Mouse (Mus musculus): Measurements from ENCODE around the gene Rnf150. TPM values are rescaled to one million over a fixed set of nuclear protein-coding genes. Genes with fewer than 3 reads are reported as not detected.

The Rnf150 gene
- polyA plus RNA-seq, 1 experiment from 2014 or later: 1.5 TPM

DNA sequence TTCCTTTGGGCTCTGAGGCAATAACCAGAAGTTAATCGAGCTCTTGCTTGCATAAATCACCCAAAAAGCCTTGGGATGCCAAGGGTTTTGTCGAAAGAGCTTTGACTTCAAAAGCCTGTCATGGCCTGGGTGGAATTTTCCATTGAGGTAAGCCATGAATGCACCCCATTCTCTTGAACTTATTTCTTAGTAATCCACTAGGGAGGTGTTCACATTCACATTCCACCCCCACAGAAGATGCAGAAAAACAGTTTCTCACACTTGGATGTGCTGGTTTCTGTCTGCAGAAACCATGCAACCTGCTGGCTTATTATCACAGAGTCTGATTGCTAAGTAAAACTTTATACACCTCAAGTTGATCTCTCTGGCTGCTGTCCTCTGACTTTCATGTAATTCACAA, 148.1 kb downstream of the Rnf150 start:
- Histone ChIP-seq H3K9me3 (ENCODE audit: control insufficient read depth, low read length) (no peaks in the 10 kb centered on the region), H3K36me3 (ENCODE audit: control insufficient read depth, insufficient read depth, low read length) (no peaks in the 10 kb centered on the region), H3K4me1 (replicated peaks; ENCODE audit: control insufficient read depth, insufficient read depth, low read length) (no peaks in the 10 kb centered on the region), H3K27me3 (ENCODE audit: control insufficient read depth, insufficient read depth, low read depth, low read length) (no peaks in the 10 kb centered on the region), H3K9ac (ENCODE audit: low read length) (no peak overlapping the region), H3K27ac (ENCODE audit: low read length) (no peak overlapping the region), H3K4me3 (ENCODE audit: low read length) (no peak overlapping the region), H3K4me2 (ENCODE audit: low read depth, low read length) (no peak overlapping the region)
- 59% methylated on average over 2 of the region's 2 CpGs for WGBS
- no peak for ATAC-seq (ENCODE audit: low read depth)

DNA sequence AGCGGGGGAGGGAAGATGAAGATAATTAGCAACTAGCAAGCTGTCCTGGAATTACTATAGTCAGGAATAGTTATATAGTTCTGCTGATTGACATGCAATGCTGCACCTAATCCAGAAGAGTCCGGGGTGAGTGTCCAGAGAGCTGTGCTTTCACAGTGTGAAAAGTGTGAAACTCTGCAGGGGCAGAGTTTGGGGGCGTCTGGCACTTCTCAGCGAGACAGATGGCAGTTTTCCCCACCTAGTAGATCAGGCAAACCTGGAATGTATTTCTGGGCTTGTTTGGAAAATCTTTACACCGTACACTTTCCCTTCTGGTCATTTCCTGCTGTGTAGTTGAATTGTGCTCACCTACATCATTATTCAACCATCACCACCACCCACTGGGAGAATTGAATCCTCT, 148.6 kb downstream of the Rnf150 start:
- H3K4me2 ChIP-seq (ENCODE audit: low read depth, low read length): no peak overlapping the region
- no peak overlapping the region for H3K9ac ChIP-seq (ENCODE audit: low read length)
- no peaks in the 10 kb centered on the region for H3K4me1 ChIP-seq (replicated peaks; ENCODE audit: control insufficient read depth, insufficient read depth, low read length)
- no peak for ATAC-seq (ENCODE audit: low read depth)
- H3K27me3 ChIP-seq (ENCODE audit: control insufficient read depth, insufficient read depth, low read depth, low read length): no peaks in the 10 kb centered on the region
- H3K36me3 ChIP-seq (ENCODE audit: control insufficient read depth, insufficient read depth, low read length): no peaks in the 10 kb centered on the region
- no peak overlapping the region for H3K4me3 ChIP-seq (ENCODE audit: low read length)
- no peaks in the 10 kb centered on the region for H3K9me3 ChIP-seq (ENCODE audit: control insufficient read depth, low read length)
- no peak overlapping the region for H3K27ac ChIP-seq (ENCODE audit: low read length)
- 47% methylated on average over 5 of the region's 5 CpGs for WGBS

DNA sequence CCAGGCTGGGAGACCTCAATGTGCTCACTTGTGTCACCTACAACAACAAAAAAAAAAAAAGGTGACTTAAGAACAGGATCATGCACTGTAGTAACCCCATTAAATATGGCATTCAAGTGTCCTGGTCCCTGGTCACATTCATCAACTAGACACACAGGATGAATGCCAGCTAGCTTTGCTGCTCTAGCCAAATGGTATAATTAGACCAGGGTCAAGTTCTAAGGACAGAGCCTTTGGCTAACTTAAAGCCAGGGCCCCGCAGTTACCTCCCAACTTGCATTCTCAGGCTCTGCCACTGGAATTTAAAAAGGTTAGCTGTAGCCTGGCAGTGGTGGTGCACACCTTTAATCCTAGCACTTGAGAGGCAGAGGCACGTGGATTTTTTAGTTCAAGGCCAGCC, 165.1 kb downstream of the Rnf150 start:
- H3K9ac ChIP-seq (ENCODE audit: low read length): no peak overlapping the region
- H3K27ac ChIP-seq (ENCODE audit: low read length): no peak overlapping the region
- no peak overlapping the region for H3K4me2 ChIP-seq (ENCODE audit: low read depth, low read length)
- 55% methylated on average over 2 of the region's 2 CpGs for WGBS
- no peak for ATAC-seq (ENCODE audit: low read depth)
- no peak overlapping the region for H3K4me3 ChIP-seq (ENCODE audit: low read length)
- H3K27me3 ChIP-seq (ENCODE audit: control insufficient read depth, insufficient read depth, low read depth, low read length): no peaks in the 10 kb centered on the region
- no peaks in the 10 kb centered on the region for H3K9me3 ChIP-seq (ENCODE audit: control insufficient read depth, low read length)
- no peaks in the 10 kb centered on the region for H3K4me1 ChIP-seq (replicated peaks; ENCODE audit: control insufficient read depth, insufficient read depth, low read length)
- no peaks in the 10 kb centered on the region for H3K36me3 ChIP-seq (ENCODE audit: control insufficient read depth, insufficient read depth, low read length)

DNA sequence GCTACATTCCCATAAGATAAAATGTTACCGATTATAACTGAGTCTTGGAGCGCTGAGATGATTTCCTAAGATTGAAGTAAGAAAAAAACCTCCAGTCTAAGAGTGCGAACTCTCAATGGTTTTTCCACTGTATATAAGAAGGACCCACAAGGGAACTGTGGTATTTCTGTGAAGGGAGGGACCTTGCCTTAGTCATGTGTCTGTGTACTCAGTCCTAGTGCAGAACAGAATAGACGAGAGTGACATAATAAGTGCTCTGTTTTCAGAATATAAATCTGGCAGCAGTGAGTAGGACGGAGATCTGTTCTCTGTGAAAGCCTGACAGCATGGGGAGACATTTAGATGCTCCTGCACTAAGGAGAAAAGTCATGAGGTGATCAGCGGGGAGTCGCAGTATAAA, 169.6 kb downstream of the Rnf150 start:
- no peak for ATAC-seq (ENCODE audit: low read depth)
- Histone ChIP-seq H3K4me2 (ENCODE audit: low read depth, low read length) (no peak overlapping the region), H3K9ac (ENCODE audit: low read length) (no peak overlapping the region), H3K36me3 (ENCODE audit: control insufficient read depth, insufficient read depth, low read length) (no peaks in the 10 kb centered on the region), H3K9me3 (ENCODE audit: control insufficient read depth, low read length) (no peaks in the 10 kb centered on the region), H3K27me3 (ENCODE audit: control insufficient read depth, insufficient read depth, low read depth, low read length) (no peaks in the 10 kb centered on the region), H3K4me1 (replicated peaks; ENCODE audit: control insufficient read depth, insufficient read depth, low read length) (no peaks in the 10 kb centered on the region), H3K4me3 (ENCODE audit: low read length) (no peak overlapping the region), H3K27ac (ENCODE audit: low read length) (no peak overlapping the region)
- WGBS: 62% methylated on average over 7 of the region's 7 CpGs

DNA sequence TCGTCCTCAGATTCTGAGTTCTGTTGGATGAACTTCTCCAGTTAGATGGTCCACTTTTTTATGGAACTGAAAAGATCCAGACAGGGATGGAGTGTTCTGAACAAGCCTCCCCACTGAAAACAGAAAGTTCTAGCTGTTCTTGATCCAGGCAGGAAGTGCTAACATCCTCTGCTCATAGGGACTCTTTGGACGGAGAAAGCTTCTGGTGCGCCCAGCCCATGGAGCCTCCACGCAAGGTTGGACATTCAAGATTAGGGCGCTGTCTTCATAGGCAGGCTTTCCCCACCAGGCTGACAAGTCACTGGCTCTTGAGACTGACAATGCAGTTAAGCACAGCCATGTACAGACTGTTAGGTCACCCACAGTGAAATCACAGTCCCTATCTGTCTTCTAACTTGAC, 172.0 kb downstream of the Rnf150 start:
- Histone ChIP-seq H3K9ac (ENCODE audit: low read length) (no peak overlapping the region), H3K4me1 (replicated peaks; ENCODE audit: control insufficient read depth, insufficient read depth, low read length) (no peaks in the 10 kb centered on the region), H3K9me3 (ENCODE audit: control insufficient read depth, low read length) (no peaks in the 10 kb centered on the region), H3K4me3 (ENCODE audit: low read length) (no peak overlapping the region), H3K36me3 (ENCODE audit: control insufficient read depth, insufficient read depth, low read length) (no peaks in the 10 kb centered on the region), H3K27ac (ENCODE audit: low read length) (no peak overlapping the region), H3K27me3 (ENCODE audit: control insufficient read depth, insufficient read depth, low read depth, low read length) (no peaks in the 10 kb centered on the region), H3K4me2 (ENCODE audit: low read depth, low read length) (no peak overlapping the region)
- ATAC-seq (ENCODE audit: low read depth): no peak
- 93% methylated on average over 5 of the region's 5 CpGs for WGBS

DNA sequence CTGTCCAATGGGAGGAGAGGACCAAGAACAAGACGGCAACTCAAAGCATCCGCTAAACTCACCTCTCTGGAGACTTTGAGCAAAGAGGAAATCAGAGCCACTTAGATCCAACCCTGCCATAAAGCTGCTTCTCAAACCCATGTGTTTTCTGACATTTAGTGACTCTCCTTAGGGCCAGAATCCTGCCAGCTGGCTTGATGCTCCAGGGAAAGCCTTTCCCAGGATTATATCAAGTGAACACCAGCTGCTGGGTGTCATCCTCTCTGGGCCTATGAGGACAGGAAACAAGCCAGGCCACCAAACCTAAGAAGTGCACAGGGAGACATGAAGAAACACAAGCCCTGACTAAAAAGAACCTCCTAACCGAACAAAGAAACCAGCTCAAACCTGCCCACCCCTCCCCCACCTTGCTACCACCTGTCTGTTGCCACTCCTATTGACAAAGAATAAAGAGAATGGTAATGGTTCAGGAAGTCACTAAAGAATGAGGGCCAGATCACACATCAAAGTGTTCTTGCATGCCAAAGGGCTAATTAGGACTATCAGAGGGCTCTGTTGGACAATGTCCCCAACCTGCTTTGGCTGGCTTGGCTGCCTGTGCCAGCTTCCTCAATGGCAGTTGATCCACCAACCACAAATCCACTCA, 173.5 kb downstream of the Rnf150 start:
- no peaks in the 10 kb centered on the region for H3K4me1 ChIP-seq (replicated peaks; ENCODE audit: control insufficient read depth, insufficient read depth, low read length)
- no peak for ATAC-seq (ENCODE audit: low read depth)
- H3K4me2 ChIP-seq (ENCODE audit: low read depth, low read length): no peak overlapping the region
- H3K4me3 ChIP-seq (ENCODE audit: low read length): no peak overlapping the region
- H3K9me3 ChIP-seq (ENCODE audit: control insufficient read depth, low read length): no peaks in the 10 kb centered on the region
- WGBS: 74% methylated on average over 3 of the region's 3 CpGs
- no peaks in the 10 kb centered on the region for H3K27me3 ChIP-seq (ENCODE audit: control insufficient read depth, insufficient read depth, low read depth, low read length)
- no peak overlapping the region for H3K9ac ChIP-seq (ENCODE audit: low read length)
- H3K27ac ChIP-seq (ENCODE audit: low read length): no peak overlapping the region
- no peaks in the 10 kb centered on the region for H3K36me3 ChIP-seq (ENCODE audit: control insufficient read depth, insufficient read depth, low read length)

DNA sequence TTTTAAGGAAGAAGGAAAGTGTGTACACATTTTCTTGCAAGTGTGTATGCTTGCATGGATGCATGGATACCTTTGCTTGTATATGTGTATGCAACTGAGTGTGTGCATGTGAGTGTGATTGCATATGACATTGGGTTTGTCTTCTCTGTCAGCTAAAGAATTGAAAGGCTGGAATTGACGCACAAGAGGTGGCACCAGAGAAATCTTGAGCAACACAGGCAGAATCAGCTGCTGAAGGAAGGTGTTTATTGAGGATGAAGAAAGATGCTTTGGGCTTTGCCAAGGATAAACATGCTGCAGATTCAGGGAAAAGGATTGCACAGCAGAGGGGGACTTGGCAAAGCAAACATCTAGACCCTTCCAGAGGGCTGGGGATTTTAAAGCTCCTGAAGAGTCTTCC, 174.2 kb downstream of the Rnf150 start:
- H3K27ac ChIP-seq (ENCODE audit: low read length): no peak overlapping the region
- no peak overlapping the region for H3K9ac ChIP-seq (ENCODE audit: low read length)
- no peak overlapping the region for H3K4me2 ChIP-seq (ENCODE audit: low read depth, low read length)
- no peak overlapping the region for H3K4me3 ChIP-seq (ENCODE audit: low read length)
- no peaks in the 10 kb centered on the region for H3K4me1 ChIP-seq (replicated peaks; ENCODE audit: control insufficient read depth, insufficient read depth, low read length)
- no peak for ATAC-seq (ENCODE audit: low read depth)
- no peaks in the 10 kb centered on the region for H3K27me3 ChIP-seq (ENCODE audit: control insufficient read depth, insufficient read depth, low read depth, low read length)
- 91% methylated on average over 1 of the region's 1 CpGs for WGBS
- no peaks in the 10 kb centered on the region for H3K9me3 ChIP-seq (ENCODE audit: control insufficient read depth, low read length)
- H3K36me3 ChIP-seq (ENCODE audit: control insufficient read depth, insufficient read depth, low read length): no peaks in the 10 kb centered on the region

DNA sequence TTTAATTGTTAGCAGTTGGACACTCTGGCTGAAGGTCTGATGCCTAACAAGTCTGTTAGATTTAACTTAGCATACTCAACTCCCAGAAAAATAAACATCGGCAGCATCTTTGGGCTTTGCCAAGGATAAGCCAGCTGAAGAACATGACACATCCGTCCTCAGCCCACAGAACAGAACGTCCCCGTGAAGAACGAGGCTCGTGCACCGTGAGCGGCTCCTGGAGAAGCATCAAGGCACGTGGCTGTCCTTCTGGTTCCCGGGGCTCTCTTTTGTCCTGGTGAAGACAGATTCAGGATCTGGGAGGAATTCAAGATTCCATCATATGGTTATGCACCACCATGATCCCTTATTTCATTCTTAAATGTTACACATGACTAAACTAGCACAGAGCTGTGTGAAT, 175.4 kb downstream of the Rnf150 start:
- no peaks in the 10 kb centered on the region for H3K9me3 ChIP-seq (ENCODE audit: control insufficient read depth, low read length)
- ATAC-seq (ENCODE audit: low read depth): no peak
- H3K4me1 ChIP-seq (replicated peaks; ENCODE audit: control insufficient read depth, insufficient read depth, low read length): no peaks in the 10 kb centered on the region
- WGBS: 61% methylated on average over 10 of the region's 10 CpGs
- no peaks in the 10 kb centered on the region for H3K36me3 ChIP-seq (ENCODE audit: control insufficient read depth, insufficient read depth, low read length)
- H3K4me3 ChIP-seq (ENCODE audit: low read length): no peak overlapping the region
- H3K4me2 ChIP-seq (ENCODE audit: low read depth, low read length): no peak overlapping the region
- no peaks in the 10 kb centered on the region for H3K27me3 ChIP-seq (ENCODE audit: control insufficient read depth, insufficient read depth, low read depth, low read length)
- H3K27ac ChIP-seq (ENCODE audit: low read length): no peak overlapping the region
- no peak overlapping the region for H3K9ac ChIP-seq (ENCODE audit: low read length)

DNA sequence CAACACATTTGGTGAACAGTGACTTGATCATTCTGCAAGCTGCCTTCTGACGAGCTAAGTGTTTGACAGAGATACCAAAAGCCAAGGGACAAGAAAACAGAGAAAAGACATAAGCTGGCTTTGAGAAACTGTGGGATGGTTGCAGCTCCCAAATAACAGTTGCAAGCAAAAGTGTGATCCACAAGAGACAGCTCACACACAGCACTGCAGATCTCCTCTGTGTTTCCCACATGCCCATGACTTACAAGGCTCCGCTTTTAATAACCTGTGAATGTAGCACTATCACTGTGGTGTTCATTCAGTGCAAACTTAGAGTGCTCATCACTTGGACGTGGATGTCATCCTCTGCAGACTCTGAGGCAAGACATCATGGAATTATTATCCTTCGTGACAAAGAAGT, 178.3 kb downstream of the Rnf150 start:
- Histone ChIP-seq H3K9ac (ENCODE audit: low read length) (no peak overlapping the region), H3K4me2 (ENCODE audit: low read depth, low read length) (no peak overlapping the region), H3K9me3 (ENCODE audit: control insufficient read depth, low read length) (no peaks in the 10 kb centered on the region), H3K4me1 (replicated peaks; ENCODE audit: control insufficient read depth, insufficient read depth, low read length) (no peaks in the 10 kb centered on the region), H3K27me3 (ENCODE audit: control insufficient read depth, insufficient read depth, low read depth, low read length) (no peaks in the 10 kb centered on the region), H3K36me3 (ENCODE audit: control insufficient read depth, insufficient read depth, low read length) (no peaks in the 10 kb centered on the region), H3K4me3 (ENCODE audit: low read length) (no peak overlapping the region), H3K27ac (ENCODE audit: low read length) (no peak overlapping the region)
- ATAC-seq (ENCODE audit: low read depth): no peak
- WGBS: 65% methylated on average over 4 of the region's 4 CpGs

DNA sequence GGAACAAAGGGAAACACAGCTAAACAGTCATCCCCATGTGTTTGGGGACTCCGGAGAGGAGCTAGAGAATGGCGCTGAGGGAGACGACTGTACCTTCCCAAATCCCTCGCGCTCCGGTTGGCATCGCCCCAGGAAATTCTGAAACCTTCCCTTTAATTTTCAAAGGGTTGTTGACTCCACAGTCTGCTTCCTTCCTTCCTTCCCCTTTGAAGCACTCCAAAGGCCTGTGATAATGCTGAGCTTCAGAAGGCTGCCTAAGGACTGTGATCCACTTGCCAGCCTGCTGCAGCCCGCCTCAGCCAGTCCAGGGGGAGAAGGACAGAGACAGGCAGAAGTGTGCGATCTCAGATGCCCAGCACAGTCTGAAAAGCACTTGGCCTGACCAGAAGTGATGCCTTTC, 183.8 kb downstream of the Rnf150 start:
- Histone ChIP-seq H3K4me2 (ENCODE audit: low read depth, low read length) (no peak overlapping the region), H3K36me3 (ENCODE audit: control insufficient read depth, insufficient read depth, low read length) (no peaks in the 10 kb centered on the region), H3K27ac (ENCODE audit: low read length) (no peak overlapping the region), H3K9me3 (ENCODE audit: control insufficient read depth, low read length) (no peaks in the 10 kb centered on the region), H3K9ac (ENCODE audit: low read length) (no peak overlapping the region), H3K4me3 (ENCODE audit: low read length) (no peak overlapping the region), H3K4me1 (replicated peaks; ENCODE audit: control insufficient read depth, insufficient read depth, low read length) (peaks cover 12% of the 10 kb centered on the region), H3K27me3 (ENCODE audit: control insufficient read depth, insufficient read depth, low read depth, low read length) (no peaks in the 10 kb centered on the region)
- 68% methylated on average over 9 of the region's 9 CpGs for WGBS
- 0 out of 2 replicates have a peak, but pooled peaks have one; percentile 53 for ATAC-seq (ENCODE audit: low read depth)
